Mouse (Mus musculus): ENCODE data around the gene AU021092.

DNA sequence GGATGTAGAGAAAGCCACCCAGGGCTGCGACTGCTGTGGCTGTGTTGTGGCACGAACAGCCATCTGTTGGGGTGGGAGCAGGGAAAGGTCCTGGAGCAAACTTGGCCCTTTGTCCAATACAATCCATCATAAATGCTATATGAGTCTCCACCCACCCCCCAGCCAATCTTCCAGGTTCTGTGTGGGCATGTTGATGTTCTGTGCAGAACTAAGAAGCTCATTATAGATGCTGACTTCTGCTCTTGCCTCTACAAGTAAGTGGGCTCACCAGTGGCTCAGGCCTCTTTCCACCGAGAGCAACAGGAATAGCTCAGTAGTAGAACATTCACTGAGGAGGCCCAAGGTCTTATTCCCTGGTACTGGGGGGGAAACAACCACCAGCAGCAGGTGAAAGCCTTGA is 9.9 kb downstream of the AU021092 start:
- TF ChIP-seq POLR2A (IDR thresholded peaks at IDR 0.05; ENCODE audit: low read depth, low read length) (no peak), CTCF (conservative IDR thresholded peaks at IDR 0.05; ENCODE audit: insufficient read depth, insufficient read length, low read depth, low read length) (no peak)

Data from kidney, adult 2 months (tissue).